In the genomic region with DNA sequence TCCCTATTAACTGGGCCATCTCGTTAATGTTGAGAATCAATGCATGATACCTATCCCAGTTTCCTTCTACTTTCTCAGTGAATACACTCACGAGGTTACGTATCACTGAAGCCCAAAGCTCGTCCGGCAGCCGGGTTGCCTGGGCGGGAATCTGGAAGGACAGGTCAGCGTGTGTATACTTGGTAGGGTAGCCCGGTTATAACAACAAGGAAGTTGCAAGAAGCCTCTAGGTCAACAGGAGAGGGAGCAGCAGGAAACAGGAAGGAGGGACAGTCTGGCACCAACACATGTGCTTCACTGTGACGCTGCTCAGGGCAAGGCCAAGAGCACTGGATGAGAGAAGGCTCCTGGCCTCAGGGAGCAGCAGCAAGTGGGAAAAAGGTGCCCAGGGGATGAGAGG, we compare ENCODE assay signal across 9 mouse cellular contexts. TPM values are rescaled to one million over a fixed set of nuclear protein-coding genes. Genes with fewer than 3 reads are reported as not detected.
DNase-seq lines count a peak whose midpoint lies in the region; ATAC-seq and TF ChIP-seq lines count a peak whose summit lies in the region.
"Had no signal": no experiment of that assay in that cellular context is flagged by ENCODE, and none has a peak within 500 bp of the region (broad histone marks: within the 10 kb centered on the region; RNA-seq: fewer than 3 reads in every experiment).

No protein-coding gene starts in this region.

- H3K4me1 ChIP-seq in MEL (ENCODE audit: control insufficient read depth in 1 of 2, insufficient read depth in 2 of 2, low read length in 2 of 2): peaks cover 0 to 5% of the 10 kb centered on the region in 2 experiments; a peak in 3 of 4 replicates
- 0 out of 2 replicates have a peak, but pooled peaks cover 10% of the 10 kb centered on the region for H3K4me1 ChIP-seq in lung, embryonic 14.5 days (ENCODE audit: insufficient read depth)

- WGBS in lung, embryonic 14.5 days: 44% methylated on average over 10 of the region's 10 CpGs

- H3K36me3 ChIP-seq in MEL (ENCODE audit: control insufficient read depth in 1 of 2, insufficient read depth in 2 of 2, low read length in 2 of 2): peaks cover 0 to 5% of the 10 kb centered on the region in 2 experiments; a peak in 1 of 4 replicates
- no peaks in the 10 kb centered on the region for H3K36me3 ChIP-seq in lung, embryonic 14.5 days (ENCODE audit: insufficient read depth)

- peak; percentile 47 to 66 for ATAC-seq in hematopoietic stem cell, adult 5-6 weeks (replicated peaks in 1 of 2; ENCODE audit: insufficient read depth in 1 of 2, low FRiP score in 2 of 2, low TSS enrichment in 1 of 2, low read depth in 1 of 2, poor library complexity in 2 of 2, severe bottlenecking in 2 of 2)
- ATAC-seq in lung, embryonic 14.5 days (ENCODE audit: insufficient read depth): peak; percentile 78; the same call in 1 of the 2 replicates

- TF ChIP-seq RAD21 in MEL (IDR thresholded peaks at IDR 0.05; ENCODE audit: low read depth, low read length): no peak

- no peak overlapping the region for H3K9ac ChIP-seq in MEL (ENCODE audit: control insufficient read depth, low read depth, low read length, poor library complexity, severe bottlenecking)
- no peak overlapping the region for H3K9ac ChIP-seq in lung, embryonic 14.5 days

- no peaks in the 10 kb centered on the region for H3K79me2 ChIP-seq in MEL (ENCODE audit: control insufficient read depth, insufficient read depth, low read length, poor library complexity)

- peak; percentile 20 for DNase-seq in MEL (ENCODE audit: low read depth, low spot score)
- DNase-seq in adrenal gland, postnatal 14 days: peak; percentile 35
- DNase-seq in lung, embryonic 14.5 days: peak; percentile 34
- no peak for DNase-seq in frontal cortex, postnatal 36 days (ENCODE audit: low spot score in 2 of 2)
- DNase-seq in spleen, adult 18-20 months: no peak
- DNase-seq in layer of hippocampus, postnatal 25 days (ENCODE audit: extremely low spot score in 1 of 2, low spot score in 1 of 2): no peak
- DNase-seq in yolk sac, embryonic 10.5 days (ENCODE audit: low spot score): no peak
- DNase-seq: cerebellum, adult 9-10 months had no signal

- TF ChIP-seq EP300 in MEL (IDR thresholded peaks at IDR 0.05; ENCODE audit: low read depth in 1 of 2, low read length in 2 of 2): no peak

- peak overlapping the region; percentile 20; the same call in 1 of the 2 replicates for H3K4me2 ChIP-seq in lung, embryonic 14.5 days

- no peak overlapping the region for H3K4me3 ChIP-seq in MEL (ENCODE audit: control insufficient read depth in 1 of 2, insufficient read depth in 1 of 2, low read depth in 2 of 2, low read length in 2 of 2)
- no peak overlapping the region for H3K4me3 ChIP-seq in lung, embryonic 14.5 days (ENCODE audit: low read depth, low read length)

- H3K9me3 ChIP-seq in MEL (replicated peaks; ENCODE audit: insufficient read depth, low read length): no peaks in the 10 kb centered on the region
- H3K9me3 ChIP-seq in lung, embryonic 14.5 days (ENCODE audit: low read depth, low read length): no peaks in the 10 kb centered on the region

- H3K27ac ChIP-seq in MEL (ENCODE audit: control insufficient read depth, low read depth, low read length): no peak overlapping the region
- peak overlapping the region; percentile 7; the same call in 1 of the 2 replicates for H3K27ac ChIP-seq in lung, embryonic 14.5 days (ENCODE audit: low read depth)

- H3K27me3 ChIP-seq in MEL (ENCODE audit: control insufficient read depth in 1 of 2, insufficient read depth in 2 of 2, low read length in 2 of 2): no peaks in the 10 kb centered on the region
- no peaks in the 10 kb centered on the region for H3K27me3 ChIP-seq in lung, embryonic 14.5 days (ENCODE audit: insufficient read depth, low read length)

- TF ChIP-seq CTCF in MEL (IDR thresholded peaks at IDR 0.05 in 2 of 3, conservative IDR thresholded peaks at IDR 0.05 in 1 of 3; ENCODE audit: control insufficient read depth in 1 of 3, insufficient read depth in 1 of 3, low read depth in 2 of 3, low read length in 3 of 3, poor library complexity in 1 of 3, severe bottlenecking in 1 of 3): no peak
- no peak for TF ChIP-seq CTCF in lung, embryonic 14.5 days (IDR thresholded peaks at IDR 0.05; ENCODE audit: low read depth)

- TF ChIP-seq POLR2A in MEL (IDR thresholded peaks at IDR 0.05; ENCODE audit: control insufficient read depth in 1 of 2, insufficient read depth in 1 of 2, low read depth in 1 of 2, low read length in 2 of 2, poor library complexity in 1 of 2): no peak

TF ChIP-seq in MEL, 35 proteins besides CTCF, POLR2A, EP300 and RAD21:
- TF ChIP-seq MAX (IDR thresholded peaks at IDR 0.05; ENCODE audit: low read length): no peak
- no peak for TF ChIP-seq GABPA (IDR thresholded peaks at IDR 0.05; ENCODE audit: low read depth, low read length)
- no peak for TF ChIP-seq JUND (IDR thresholded peaks at IDR 0.05; ENCODE audit: low read depth, low read length)
- no peak for TF ChIP-seq MYC (IDR thresholded peaks at IDR 0.05; ENCODE audit: low read depth, low read length)
- TF ChIP-seq HCFC1 (IDR thresholded peaks at IDR 0.05; ENCODE audit: low read depth, low read length): no peak
- no peak for TF ChIP-seq MYB (IDR thresholded peaks at IDR 0.05; ENCODE audit: low read depth, low read length)
- no peak for TF ChIP-seq ZKSCAN1 (IDR thresholded peaks at IDR 0.05; ENCODE audit: low read depth, low read length)
- no peak for TF ChIP-seq TAL1 (IDR thresholded peaks at IDR 0.05; ENCODE audit: low read length)
- TF ChIP-seq CHD2 (IDR thresholded peaks at IDR 0.05; ENCODE audit: low read length): no peak
- no peak for TF ChIP-seq NELFE (IDR thresholded peaks at IDR 0.05; ENCODE audit: low read depth, low read length)
- TF ChIP-seq MXI1 (IDR thresholded peaks at IDR 0.05; ENCODE audit: low read depth, low read length): no peak
- TF ChIP-seq ZMIZ1 (IDR thresholded peaks at IDR 0.05; ENCODE audit: low read depth, low read length): no peak
- TF ChIP-seq ZNF384 (IDR thresholded peaks at IDR 0.05; ENCODE audit: low read depth, low read length): no peak
- TF ChIP-seq MAFK (IDR thresholded peaks at IDR 0.05; ENCODE audit: borderline replicate concordance, low read depth, low read length): no peak
- TF ChIP-seq MEF2A (IDR thresholded peaks at IDR 0.05; ENCODE audit: extremely low read depth, insufficient replicate concordance, low read depth, low read length, poor library complexity, severe bottlenecking): no peak
- no peak for TF ChIP-seq SMC3 (IDR thresholded peaks at IDR 0.05; ENCODE audit: low read depth, low read length)

RNA-seq across cellular contexts. Expression of gene Ica1, which starts 7.9 kb away (rescaled TPM):
- total RNA-seq in MEL (2012; rRNA removed): not detected in 2 replicates
- polyA plus RNA-seq in MEL (2012; ENCODE audit: insufficient read depth in 1 of 2, insufficient read length in 2 of 2, low read depth in 1 of 2, low replicate concordance in 2 of 2, missing spikeins in 1 of 2): under 1 TPM in 1 of 2 experiments, not detected in 1; 0.36 TPM
- total RNA-seq in adrenal gland, postnatal 14 days (2021): 22.6 and 25.5 TPM in 2 replicates
- 51.0 and 59.3 TPM in 2 replicates for total RNA-seq in hematopoietic stem cell, adult 5-6 weeks (2017)
- polyA plus RNA-seq in lung, embryonic 14.5 days (2014; fragmentation: Nextera tagmentation; extraction: Ambion mirVana): 35.4 and 40.8 TPM in 2 replicates
- 10 to 100 TPM; 52.9 to 55.8 TPM for total RNA-seq in layer of hippocampus, postnatal 25 days (2021)

Comparison
In these comparisons a context has a peak if more than half of its experiments do, and no peak if none do; other contexts are left out.
1. DNase-seq: peak in MEL (single experiment), adrenal gland, postnatal 14 days (single experiment) and lung, embryonic 14.5 days (single experiment); none in frontal cortex, postnatal 36 days (0 of 2), spleen, adult 18-20 months (0 of 2), layer of hippocampus, postnatal 25 days (0 of 2) and yolk sac, embryonic 10.5 days (single experiment).
2. RNA of gene Ica1, which starts 7.9 kb away (total RNA-seq): 51.0 to 59.3 TPM in hematopoietic stem cell, adult 5-6 weeks, 52.9 to 55.8 TPM in layer of hippocampus, postnatal 25 days and 22.6 to 25.5 TPM in adrenal gland, postnatal 14 days; not detected in MEL; every median in the first group is over 10 times any median in the second.